Comparison of ENCODE assay signal across 9 mouse cellular contexts in genomic region chr6:51211418-51211817, GRCm38 (mm10).
DNase-seq lines count a peak whose midpoint lies in the region; ATAC-seq and TF ChIP-seq lines count a peak whose summit lies in the region.
"Had no signal": no experiment of that assay in that cellular context is flagged by ENCODE, and none has a peak within 500 bp of the region (broad histone marks: within the 10 kb centered on the region; RNA-seq: fewer than 3 reads in every experiment).

No protein-coding gene starts in this region.

- no peak for DNase-seq in left cerebral cortex, adult 2 months (ENCODE audit: extremely low spot score in 1 of 2, low spot score in 2 of 2)
- DNase-seq in left cerebral cortex, adult 11 months (ENCODE audit: low spot score): no peak
- DNase-seq in NIH3T3 (ENCODE audit: low read depth): peak; percentile 68
- peak; percentile 28 for DNase-seq in embryonic facial prominence, embryonic 10.5 days (ENCODE audit: low spot score)
- DNase-seq in lung, postnatal 0 days (ENCODE audit: low spot score): peak; percentile 80
- no peak for DNase-seq in layer of hippocampus, postnatal 10 days (ENCODE audit: low spot score in 2 of 2)
- DNase-seq in forebrain, embryonic 11.5 days (ENCODE audit: low spot score): no peak
- DNase-seq: gastrocnemius, postnatal 10 days; right cerebral cortex, postnatal 4 days had no signal

- no peak overlapping the region for H3K9ac ChIP-seq in lung, postnatal 0 days (replicated peaks; ENCODE audit: low read depth)
- no peak overlapping the region for H3K9ac ChIP-seq in forebrain, embryonic 11.5 days (ENCODE audit: low read length)

- H3K4me1 ChIP-seq in embryonic facial prominence, embryonic 10.5 days: peaks cover 33% of the 10 kb centered on the region
- peaks cover 5% of the 10 kb centered on the region; the same call in 1 of the 2 replicates for H3K4me1 ChIP-seq in lung, postnatal 0 days (ENCODE audit: insufficient read depth, low read depth, low read length)
- peaks cover 8% of the 10 kb centered on the region for H3K4me1 ChIP-seq in forebrain, embryonic 11.5 days (replicated peaks; ENCODE audit: control insufficient read depth, insufficient read depth, low read length)

- intact Hi-C loops in left cerebral cortex, adult 2 months (cut with DNase I): loop anchor here (5.0 kb wide), 1 partner anchor 166 kb away; no protein-coding TSS in a partner anchor

- H3K36me3 ChIP-seq in embryonic facial prominence, embryonic 10.5 days (replicated peaks): no peaks in the 10 kb centered on the region
- no peaks in the 10 kb centered on the region for H3K36me3 ChIP-seq in lung, postnatal 0 days (ENCODE audit: insufficient read depth, low read length)
- no peaks in the 10 kb centered on the region for H3K36me3 ChIP-seq in forebrain, embryonic 11.5 days (ENCODE audit: control insufficient read depth, insufficient read depth, low read length)

- 0 out of 2 replicates have a peak overlapping the region, but pooled peaks have one; percentile 35 for H3K4me2 ChIP-seq in lung, postnatal 0 days (replicated peaks; ENCODE audit: low read depth, low read length)
- H3K4me2 ChIP-seq in forebrain, embryonic 11.5 days (ENCODE audit: low read depth, low read length, severe bottlenecking): no peak overlapping the region

- no peak for TF ChIP-seq EP300 in lung, postnatal 0 days (IDR thresholded peaks at IDR 0.05)

- peak; percentile 37; the same call in 1 of the 2 replicates for ATAC-seq in lung, postnatal 0 days
- no peak for ATAC-seq in forebrain, embryonic 11.5 days (replicated peaks; ENCODE audit: low FRiP score)

- no peaks in the 10 kb centered on the region for H3K9me3 ChIP-seq in embryonic facial prominence, embryonic 10.5 days
- H3K9me3 ChIP-seq in lung, postnatal 0 days (ENCODE audit: low read length): no peaks in the 10 kb centered on the region
- H3K9me3 ChIP-seq in forebrain, embryonic 11.5 days (ENCODE audit: control insufficient read depth, low read length): no peaks in the 10 kb centered on the region

- no peak overlapping the region for H3K4me3 ChIP-seq in left cerebral cortex, adult 2 months
- H3K4me3 ChIP-seq in embryonic facial prominence, embryonic 10.5 days: no peak overlapping the region
- H3K4me3 ChIP-seq in lung, postnatal 0 days (ENCODE audit: low read depth, low read length): no peak overlapping the region
- H3K4me3 ChIP-seq in forebrain, embryonic 11.5 days (ENCODE audit: low read depth, low read length): no peak overlapping the region

- TF ChIP-seq CTCF in left cerebral cortex, adult 2 months (IDR thresholded peaks at IDR 0.05): peak; percentile 32
- peak; percentile 49 for TF ChIP-seq CTCF in lung, postnatal 0 days (IDR thresholded peaks at IDR 0.05)

- no peak overlapping the region for H3K27ac ChIP-seq in left cerebral cortex, adult 2 months
- 0 out of 2 replicates have a peak overlapping the region, but pooled peaks have one; percentile 35 for H3K27ac ChIP-seq in embryonic facial prominence, embryonic 10.5 days (replicated peaks)
- no peak overlapping the region for H3K27ac ChIP-seq in lung, postnatal 0 days (ENCODE audit: low read length)
- no peak overlapping the region for H3K27ac ChIP-seq in forebrain, embryonic 11.5 days (ENCODE audit: low read depth, low read length)

- 39% methylated on average over 7 of the region's 7 CpGs for WGBS in embryonic facial prominence, embryonic 10.5 days
- 2% methylated on average over 7 of the region's 7 CpGs for WGBS in lung, postnatal 0 days
- 66% methylated on average over 7 of the region's 7 CpGs for WGBS in forebrain, embryonic 11.5 days

- peaks cover 18% of the 10 kb centered on the region for H3K27me3 ChIP-seq in embryonic facial prominence, embryonic 10.5 days (replicated peaks; ENCODE audit: low read depth, poor library complexity, severe bottlenecking)
- H3K27me3 ChIP-seq in lung, postnatal 0 days (replicated peaks; ENCODE audit: insufficient read depth, low read length): peaks cover 11% of the 10 kb centered on the region
- peaks cover 14% of the 10 kb centered on the region for H3K27me3 ChIP-seq in forebrain, embryonic 11.5 days (ENCODE audit: control insufficient read depth, insufficient read depth, low read length)

Comparison
In these comparisons a context has a peak if more than half of its experiments do, and no peak if none do; other contexts are left out.
1. DNase-seq: peak in NIH3T3 (single experiment), embryonic facial prominence, embryonic 10.5 days (single experiment) and lung, postnatal 0 days (single experiment); none in left cerebral cortex, adult 2 months (0 of 2), left cerebral cortex, adult 11 months (single experiment), layer of hippocampus, postnatal 10 days (0 of 2) and forebrain, embryonic 11.5 days (single experiment).